Mouse (Mus musculus): Measurements from ENCODE around the gene Hoxb4.

GRCm38 (mm10) chr11:96302381-96303150 lies 15.5 kb upstream of the Hoxb4 start:
- no peak for TF ChIP-seq CTCF (IDR thresholded peaks at IDR 0.05; ENCODE audit: insufficient read depth, low read depth, low read length)
- TF ChIP-seq POLR2A (IDR thresholded peaks at IDR 0.05; ENCODE audit: insufficient read depth, low read depth, low read length), result no peak

Data from olfactory bulb, adult 2 months (tissue).